Mouse (Mus musculus): ENCODE results near the gene Slco2a1.

Gene Slco2a1

DNA sequence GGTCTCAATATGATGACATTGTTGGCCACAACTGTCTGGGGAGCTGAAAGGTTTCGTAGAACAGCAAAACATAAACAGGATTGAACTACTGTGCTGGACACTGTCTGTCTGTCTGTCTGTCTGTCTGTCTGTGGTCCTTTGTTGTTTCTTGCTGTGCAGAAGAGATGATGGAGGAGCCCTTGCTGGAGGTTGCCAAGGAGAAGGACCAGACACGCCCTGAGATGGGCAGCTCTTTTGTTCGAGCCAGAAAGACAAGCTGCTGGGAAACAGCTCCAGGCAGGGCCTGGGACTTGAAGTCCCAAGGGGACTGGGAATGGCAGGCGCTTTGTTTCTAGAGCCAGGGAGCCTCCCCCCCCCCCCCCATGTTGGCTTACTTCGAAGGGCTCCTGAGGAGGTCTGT, 129.0 kb downstream of the Slco2a1 start:
- no peak for DNase-seq (ENCODE audit: low spot score in 2 of 2)

DNA sequence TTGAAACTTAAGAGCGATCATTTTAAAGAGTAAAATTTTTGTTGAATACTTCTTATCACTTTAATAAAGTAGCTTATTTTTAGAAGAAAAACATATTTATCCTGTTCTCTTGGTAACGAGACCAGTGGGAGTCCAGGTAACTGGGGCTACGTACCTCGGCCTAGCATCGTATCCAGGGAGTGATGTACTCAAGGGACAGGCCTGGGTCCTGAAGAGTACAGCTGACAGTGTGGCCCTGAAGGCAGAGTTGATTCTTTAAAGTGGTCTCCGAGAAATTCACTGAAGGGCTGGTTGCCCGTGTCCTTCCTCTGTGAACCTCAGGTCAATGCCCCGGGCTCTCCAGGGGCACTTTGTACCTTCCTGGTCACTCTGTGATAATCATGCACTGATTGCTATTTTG, 129.4 kb downstream of the Slco2a1 start:
- no peak for DNase-seq (ENCODE audit: low spot score in 2 of 2)

DNA sequence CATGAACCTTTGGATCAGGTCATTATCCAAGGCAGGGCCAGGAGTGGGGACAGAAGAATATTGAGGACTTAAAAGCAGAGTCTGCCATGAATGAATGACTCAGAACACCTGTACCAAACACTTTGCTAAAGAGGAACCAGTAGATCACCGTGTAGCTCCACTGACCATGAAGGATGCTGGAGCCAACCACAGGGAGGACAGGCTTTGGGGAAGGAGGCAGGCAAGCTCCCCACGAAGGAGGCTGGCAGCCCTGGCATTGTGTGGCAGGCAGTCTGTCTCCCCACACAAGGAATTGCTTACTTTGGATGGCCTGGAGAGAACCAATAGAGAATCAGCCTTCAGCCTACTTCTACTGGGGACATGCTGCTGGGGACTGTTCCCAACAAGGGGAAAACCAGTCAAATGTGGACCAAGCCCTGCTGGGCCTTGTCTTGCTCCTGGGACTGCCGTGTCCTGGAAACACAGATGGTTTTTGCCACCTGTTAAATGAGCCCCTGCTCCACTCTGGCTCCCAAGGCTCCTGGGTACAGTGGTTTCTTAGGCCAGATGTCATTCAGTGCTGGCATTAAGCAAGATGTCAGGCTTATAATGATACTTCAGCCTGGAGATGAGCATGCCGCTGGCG, 130.3 kb downstream of the Slco2a1 start:
- DNase-seq (ENCODE audit: low spot score in 2 of 2), result no peak

DNA sequence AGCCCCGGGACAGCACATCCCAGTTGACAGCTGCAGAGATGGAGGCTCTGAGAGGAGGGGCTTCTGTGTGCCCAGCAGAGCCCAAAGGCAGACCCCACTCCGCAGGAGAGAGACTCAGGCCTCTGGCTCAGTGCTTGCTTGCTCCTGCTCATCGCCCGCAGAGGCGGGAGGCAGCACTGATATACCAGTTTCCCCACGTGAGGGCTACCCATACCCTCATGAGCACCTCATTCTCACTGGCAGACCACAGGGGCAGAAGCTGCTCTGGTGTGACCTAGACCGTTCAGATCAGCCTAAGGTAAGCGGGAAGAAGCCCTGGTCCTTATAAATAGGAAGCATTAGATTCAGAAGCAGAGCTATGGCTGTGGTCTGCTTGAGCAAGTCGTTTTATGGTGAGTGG, 131.3 kb downstream of the Slco2a1 start:
- DNase-seq (ENCODE audit: low spot score in 2 of 2), result no peak

DNA sequence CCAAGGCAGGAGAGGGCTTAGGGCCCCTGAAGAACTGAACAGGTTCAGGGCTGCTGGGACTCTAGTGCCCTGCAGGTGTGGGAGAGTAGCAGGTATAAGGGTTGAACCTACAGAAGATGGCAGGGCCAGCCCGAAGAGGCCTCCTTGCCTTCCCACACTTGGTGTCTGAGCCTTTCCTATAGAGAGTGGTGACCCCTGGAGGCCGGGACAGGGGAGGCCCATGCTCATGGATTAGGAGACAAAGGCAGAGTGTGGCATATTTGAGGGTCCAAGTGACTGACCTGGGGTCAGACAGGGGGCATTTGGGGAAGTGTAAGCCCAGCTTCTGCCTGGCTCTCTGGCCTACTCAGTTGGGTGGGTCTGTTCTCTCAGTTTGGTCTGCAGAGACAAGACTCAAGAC, 131.7 kb downstream of the Slco2a1 start:
- no peak for DNase-seq (ENCODE audit: low spot score in 2 of 2)

DNA sequence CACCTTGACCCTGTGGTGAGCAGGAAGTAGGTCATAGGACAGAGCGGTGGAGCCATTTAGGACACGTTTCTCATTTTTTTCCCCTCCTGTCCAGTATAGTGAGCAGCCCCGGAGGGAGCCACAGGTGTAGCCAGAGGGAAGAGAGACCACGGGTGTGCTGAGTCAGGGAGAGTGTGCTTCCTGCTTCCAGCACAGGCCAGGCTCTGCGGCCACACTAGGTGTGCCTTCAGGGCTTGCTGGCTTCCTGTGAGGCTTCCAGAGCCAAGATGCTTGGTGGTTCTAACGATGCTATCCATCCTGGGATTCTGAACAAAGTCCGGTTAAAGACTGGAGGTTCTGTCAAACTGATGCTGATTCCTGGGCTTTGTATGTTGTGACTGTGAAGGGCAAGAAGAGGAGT, 133.0 kb downstream of the Slco2a1 start:
- no peak for DNase-seq (ENCODE audit: low spot score in 2 of 2)

DNA sequence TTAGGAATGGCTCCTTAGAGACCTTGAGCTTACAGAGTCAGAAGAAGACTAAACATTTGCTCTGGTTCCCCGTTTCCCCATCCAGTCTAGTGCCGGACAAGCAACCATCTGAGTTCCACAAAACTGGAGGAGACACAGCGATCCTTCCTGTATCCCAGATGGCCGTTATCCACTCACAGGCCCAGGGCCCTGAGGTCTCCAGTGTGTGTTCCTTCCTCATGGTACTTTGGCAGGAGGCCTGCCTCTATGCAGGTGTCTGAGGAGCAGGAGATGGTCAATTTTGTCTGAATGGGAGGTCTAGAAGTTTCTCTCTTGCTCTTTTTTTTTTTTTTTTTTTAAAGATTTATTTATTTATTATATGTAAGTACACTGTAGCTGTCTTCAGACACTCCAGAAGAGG, 136.2 kb downstream of the Slco2a1 start:
- no peak for DNase-seq (ENCODE audit: low spot score in 2 of 2)

DNA sequence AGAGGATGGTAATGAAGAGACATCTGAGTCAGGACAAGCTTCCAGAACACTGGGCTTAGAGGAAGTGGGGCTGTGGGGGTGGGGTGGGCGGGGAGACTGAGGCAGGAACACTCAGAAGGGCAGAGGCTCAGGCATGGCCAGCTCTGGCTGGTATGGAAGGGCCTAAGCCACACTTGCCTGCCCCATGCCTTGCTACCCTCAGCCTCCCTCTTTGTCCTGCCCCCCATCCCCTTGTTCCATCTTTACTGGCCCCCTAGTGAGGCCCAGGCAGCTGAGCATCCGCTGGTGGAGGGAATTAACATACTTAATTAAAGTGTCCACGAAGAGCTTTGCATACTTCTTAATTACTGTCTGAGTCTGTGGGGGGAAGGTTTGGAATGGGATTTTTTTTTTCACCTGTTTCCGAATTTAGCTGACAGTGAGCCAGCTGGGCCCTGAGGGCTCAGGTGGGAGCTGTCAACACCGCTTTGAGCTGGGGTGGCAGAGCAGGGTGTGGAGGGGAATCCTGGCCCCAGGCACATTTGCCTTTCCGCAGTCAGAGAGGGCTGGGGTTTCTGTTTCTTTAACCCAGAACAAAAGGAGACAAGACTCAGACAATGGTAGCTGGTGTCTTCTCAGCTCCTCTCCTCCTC, 145.1 kb downstream of the Slco2a1 start:
- no peak for DNase-seq (ENCODE audit: low spot score in 2 of 2)

DNA sequence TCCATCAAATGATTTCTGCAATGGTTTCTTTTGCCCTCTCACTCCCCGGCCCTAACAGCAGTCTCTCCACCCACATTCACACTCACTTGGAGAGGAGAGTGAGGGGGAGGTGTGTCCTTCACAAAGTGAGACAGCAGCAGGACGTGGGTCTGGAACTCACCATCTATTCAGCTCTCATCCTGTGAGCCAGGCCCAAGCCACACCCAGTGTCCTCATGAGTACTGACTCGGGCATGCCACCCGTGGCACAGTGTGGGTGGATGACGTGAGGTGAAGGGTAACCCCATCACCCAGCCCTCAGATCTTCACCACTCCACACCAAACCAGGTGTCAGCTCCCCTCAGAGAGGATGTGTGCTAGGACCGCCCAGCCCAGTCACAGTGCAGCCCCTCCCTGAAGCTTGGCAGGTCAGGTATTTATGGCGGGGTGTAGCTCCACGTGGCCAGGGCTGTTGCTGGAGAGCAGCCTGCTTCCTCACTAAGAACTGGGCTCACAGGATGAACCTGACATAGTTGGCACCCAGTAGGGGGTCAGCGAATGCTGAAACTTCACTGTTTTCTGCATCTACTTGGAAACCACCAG, 146.0 kb downstream of the Slco2a1 start:
- no peak for DNase-seq (ENCODE audit: low spot score in 2 of 2)

DNA sequence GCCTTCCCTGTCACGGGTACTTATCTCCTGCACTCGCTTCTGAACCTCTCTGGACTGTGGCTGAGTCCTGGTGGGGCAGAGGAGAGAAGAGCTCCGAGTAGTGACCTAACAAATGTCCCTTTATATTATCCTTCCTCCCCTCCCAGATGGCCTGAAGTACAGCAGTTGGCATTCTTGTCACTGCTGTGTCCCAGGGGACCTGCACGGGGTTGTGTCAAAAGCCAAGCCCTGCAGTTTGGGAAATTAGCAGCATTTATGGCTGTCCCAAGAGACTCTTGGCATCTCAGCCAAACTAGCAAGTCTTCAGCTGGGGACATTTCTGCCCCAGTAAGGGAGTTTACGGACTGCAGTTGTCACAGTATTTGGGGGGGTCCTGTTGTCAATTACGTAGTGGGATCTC, 151.0 kb downstream of the Slco2a1 start:
- no peak for DNase-seq (ENCODE audit: low spot score in 2 of 2)

DNA sequence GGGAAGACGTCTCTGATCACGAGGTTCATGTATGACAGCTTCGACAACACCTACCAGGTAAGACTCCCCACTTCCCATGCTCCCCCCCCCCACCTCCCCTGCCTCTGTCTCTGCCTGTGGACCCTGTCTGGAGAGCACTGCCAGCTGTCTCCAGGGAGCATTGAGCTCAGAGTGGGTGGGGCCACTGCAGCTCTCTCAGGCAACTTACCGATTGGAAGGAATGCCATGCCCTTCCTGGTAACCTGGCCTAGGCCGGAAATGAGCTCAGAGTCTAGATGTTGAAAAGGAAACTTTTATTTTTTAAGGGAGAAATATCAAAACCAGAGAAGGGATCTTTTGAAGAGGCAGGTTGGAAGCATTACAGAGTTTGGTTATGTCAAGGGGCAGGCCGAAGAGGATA, 151.9 kb downstream of the Slco2a1 start:
- no peak for DNase-seq (ENCODE audit: low spot score in 2 of 2)

DNA sequence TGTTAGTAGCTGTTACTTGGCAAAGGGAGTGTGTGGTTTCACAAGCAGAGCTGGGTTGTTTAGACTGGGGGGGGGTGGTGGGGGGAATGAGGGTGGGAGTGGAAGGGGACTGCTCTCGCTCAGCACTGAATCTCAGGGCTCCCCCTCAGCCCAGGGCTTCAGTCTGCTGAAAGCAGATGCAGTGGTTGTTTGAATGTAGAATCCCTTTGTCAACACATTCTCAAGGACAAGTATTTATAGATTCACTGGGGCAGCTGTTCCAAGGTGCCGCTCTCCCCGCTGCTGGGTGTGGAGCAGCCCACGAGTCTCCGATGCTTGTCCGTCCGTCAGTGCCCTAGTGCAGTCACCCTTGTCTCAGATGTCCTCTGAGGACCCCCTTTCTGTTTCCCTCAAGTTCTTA, 152.8 kb downstream of the Slco2a1 start:
- no peak for DNase-seq (ENCODE audit: low spot score in 2 of 2)

DNA sequence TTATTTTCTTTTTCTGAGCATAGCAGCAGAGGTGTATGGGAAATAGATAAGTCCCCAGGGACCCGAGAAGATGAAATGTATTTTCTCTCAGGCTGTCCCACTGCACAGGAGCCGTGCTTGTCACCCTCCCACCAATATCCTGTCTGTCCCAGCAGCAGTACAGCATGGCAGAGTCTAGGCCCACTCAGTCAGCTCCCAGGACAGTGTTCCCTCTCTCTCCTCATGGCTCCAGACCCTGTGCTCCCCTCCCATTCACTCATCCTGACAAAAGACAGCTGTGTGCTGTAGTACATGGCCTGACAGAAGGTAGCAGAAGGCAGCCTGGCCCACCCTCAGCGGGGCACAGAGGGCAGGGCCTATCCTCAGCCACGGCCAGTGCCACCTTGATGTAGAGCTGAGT, 155.4 kb downstream of the Slco2a1 start:
- DNase-seq (ENCODE audit: low spot score in 2 of 2), result no peak

DNA sequence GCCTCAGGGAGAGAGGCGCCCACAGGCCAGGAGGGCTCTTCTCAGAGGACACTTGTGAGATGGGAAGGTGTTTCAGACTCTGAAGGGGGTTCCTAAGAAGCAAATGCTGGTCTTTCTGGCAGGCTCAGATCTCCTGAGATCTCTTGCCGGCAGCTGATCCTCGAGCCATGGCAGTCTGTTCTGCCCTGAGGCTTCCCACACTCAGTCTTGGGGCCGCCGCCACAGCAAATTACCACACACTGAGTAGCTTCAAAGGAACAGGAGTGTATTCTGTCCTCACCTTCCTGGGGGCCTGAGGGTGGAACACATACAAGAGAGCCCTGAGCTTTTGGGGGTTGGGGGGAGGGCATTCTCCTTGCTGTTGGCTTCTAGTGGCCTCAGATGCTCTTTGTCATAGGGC, 156.8 kb downstream of the Slco2a1 start:
- DNase-seq (ENCODE audit: low spot score in 2 of 2), result no peak
